ENCODE assay signal across 9 mouse cellular contexts in the genomic region with DNA sequence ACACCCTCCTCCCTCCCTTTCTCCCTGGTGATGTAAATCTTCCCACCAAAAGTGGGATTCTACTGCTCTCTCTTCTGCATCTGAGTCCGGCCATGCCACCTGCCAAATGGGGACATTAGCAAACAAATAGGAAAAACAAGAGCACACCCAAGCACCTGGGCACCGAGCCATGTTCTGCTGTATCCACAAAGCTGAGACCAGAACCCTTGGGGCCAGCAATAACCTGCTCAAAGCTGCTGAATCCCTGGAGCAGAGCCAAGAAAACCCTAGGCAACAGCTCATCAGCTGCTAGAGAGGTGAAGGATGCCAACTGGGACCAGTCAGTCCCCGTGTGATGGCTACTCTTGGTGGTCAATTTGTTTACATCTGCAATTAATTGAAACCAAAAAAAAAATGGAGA.
DNase-seq lines count a peak whose midpoint lies in the region; ATAC-seq and TF ChIP-seq lines count a peak whose summit lies in the region.
"Had no signal": no experiment of that assay in that cellular context is flagged by ENCODE, and none has a peak within 500 bp of the region (broad histone marks: within the 10 kb centered on the region; RNA-seq: fewer than 3 reads in every experiment).

No protein-coding gene starts in this region.

- intact Hi-C loops in heart, postnatal 36 days (cut with DNase I) = no loop called here

- no peak overlapping the region for H3K4me2 ChIP-seq in liver, embryonic 12.5 days
- no peak overlapping the region for H3K4me2 ChIP-seq in forebrain, embryonic 16.5 days (ENCODE audit: low read length)
- H3K4me2 ChIP-seq in neural tube, embryonic 12.5 days (replicated peaks) = no peak overlapping the region; the same call in 1 of the 2 replicates
- H3K4me2 ChIP-seq: lung, embryonic 15.5 days had no signal

- H3K27me3 ChIP-seq in liver, adult 2 months (ENCODE audit: control insufficient read depth, insufficient read depth, low read length) = no peaks in the 10 kb centered on the region
- H3K27me3 ChIP-seq in liver, embryonic 12.5 days (replicated peaks) = peaks cover 14% of the 10 kb centered on the region
- no peaks in the 10 kb centered on the region for H3K27me3 ChIP-seq in forebrain, embryonic 16.5 days (replicated peaks; ENCODE audit: control insufficient read depth, insufficient read depth, low read length)
- peaks cover 31% of the 10 kb centered on the region for H3K27me3 ChIP-seq in neural tube, embryonic 12.5 days (replicated peaks)

- ATAC-seq in liver, embryonic 12.5 days = no peak
- peak; percentile 22; the same call in 1 of the 2 replicates for ATAC-seq in forebrain, embryonic 16.5 days
- ATAC-seq in neural tube, embryonic 12.5 days (ENCODE audit: low FRiP score, low read depth) = peak; percentile 51
- no peak for ATAC-seq in activated CD4-positive, CD25-positive, alpha-beta regulatory T cell, adult 4 months
- ATAC-seq in inflammation-experienced regulatory T-cells, adult 6 months = no peak

- no peaks in the 10 kb centered on the region for H3K79me2 ChIP-seq in liver, adult 2 months (ENCODE audit: control insufficient read depth, insufficient read depth, low read length)

- H3K4me3 ChIP-seq in liver, adult 2 months (ENCODE audit: insufficient read depth, low read depth, low read length) = no peak overlapping the region
- H3K4me3 ChIP-seq in liver, embryonic 12.5 days = no peak overlapping the region
- no peak overlapping the region for H3K4me3 ChIP-seq in forebrain, embryonic 16.5 days (replicated peaks; ENCODE audit: low read length)
- H3K4me3 ChIP-seq in neural tube, embryonic 12.5 days = no peak overlapping the region
- H3K4me3 ChIP-seq: lung, embryonic 15.5 days had no signal

- no peak for TF ChIP-seq CTCF in liver, adult 2 months (IDR thresholded peaks at IDR 0.05; ENCODE audit: low read depth, low read length)

- WGBS in liver, adult 2 months = 28% methylated on average over 3 of the region's 3 CpGs
- 64% methylated on average over 3 of the region's 3 CpGs for WGBS in liver, embryonic 12.5 days (ENCODE audit: insufficient replicate concordance)
- 14% methylated on average over 3 of the region's 3 CpGs for WGBS in forebrain, embryonic 16.5 days
- 38% methylated on average over 3 of the region's 3 CpGs for WGBS in neural tube, embryonic 12.5 days

- no peak overlapping the region for H3K9ac ChIP-seq in liver, adult 2 months (ENCODE audit: low read depth, low read length)
- H3K9ac ChIP-seq in liver, embryonic 12.5 days = no peak overlapping the region
- H3K9ac ChIP-seq in forebrain, embryonic 16.5 days (replicated peaks; ENCODE audit: low read depth, low read length) = no peak overlapping the region
- no peak overlapping the region for H3K9ac ChIP-seq in neural tube, embryonic 12.5 days
- H3K9ac ChIP-seq: lung, embryonic 15.5 days had no signal

- H3K27ac ChIP-seq in liver, adult 2 months (replicated peaks; ENCODE audit: insufficient read depth, low read depth, low read length) = no peak overlapping the region
- no peak overlapping the region for H3K27ac ChIP-seq in liver, embryonic 12.5 days
- no peak overlapping the region for H3K27ac ChIP-seq in forebrain, embryonic 16.5 days (ENCODE audit: low read length)
- H3K27ac ChIP-seq in neural tube, embryonic 12.5 days = 0 out of 2 replicates have a peak overlapping the region, but pooled peaks have one; percentile 26
- H3K27ac ChIP-seq: lung, embryonic 15.5 days had no signal

- no peaks in the 10 kb centered on the region for H3K9me3 ChIP-seq in liver, embryonic 12.5 days (replicated peaks)
- H3K9me3 ChIP-seq in forebrain, embryonic 16.5 days (ENCODE audit: control insufficient read depth, low read length) = no peaks in the 10 kb centered on the region
- H3K9me3 ChIP-seq in neural tube, embryonic 12.5 days = 0 out of 2 replicates have a peak, but pooled peaks cover 5% of the 10 kb centered on the region
- H3K9me3 ChIP-seq: lung, embryonic 15.5 days had no signal

- H3K4me1 ChIP-seq in liver, adult 2 months (ENCODE audit: control insufficient read depth, insufficient read depth, low read length) = peaks cover 1% of the 10 kb centered on the region; the same call in 1 of the 2 replicates
- 0 out of 2 replicates have a peak, but pooled peaks cover 5% of the 10 kb centered on the region for H3K4me1 ChIP-seq in liver, embryonic 12.5 days
- peaks cover 25% of the 10 kb centered on the region for H3K4me1 ChIP-seq in forebrain, embryonic 16.5 days (replicated peaks; ENCODE audit: control insufficient read depth, insufficient read depth, low read length)
- H3K4me1 ChIP-seq in neural tube, embryonic 12.5 days = peaks cover 24% of the 10 kb centered on the region
- H3K4me1 ChIP-seq: lung, embryonic 15.5 days had no signal

- no peak for TF ChIP-seq POLR2A in liver, adult 2 months (IDR thresholded peaks at IDR 0.05; ENCODE audit: extremely low read depth, insufficient read depth, low read length)

- peak; percentile 9 for DNase-seq in liver, adult 2 months (ENCODE audit: extremely low read depth, low read depth, low spot score)
- peak; percentile 33 for DNase-seq in cerebellum, adult 11 months
- no peak for DNase-seq in heart, postnatal 36 days

- no peaks in the 10 kb centered on the region for H3K36me3 ChIP-seq in liver, adult 2 months (ENCODE audit: control insufficient read depth, insufficient read depth, low read length)
- no peaks in the 10 kb centered on the region for H3K36me3 ChIP-seq in liver, embryonic 12.5 days
- no peaks in the 10 kb centered on the region for H3K36me3 ChIP-seq in forebrain, embryonic 16.5 days (ENCODE audit: control insufficient read depth, insufficient read depth)
- H3K36me3 ChIP-seq in neural tube, embryonic 12.5 days = no peaks in the 10 kb centered on the region
- H3K36me3 ChIP-seq: lung, embryonic 15.5 days had no signal

Comparison
In these comparisons a context has a peak if more than half of its experiments do, and no peak if none do; other contexts are left out.
1. DNase-seq: peak in liver, adult 2 months (single experiment) and cerebellum, adult 11 months (single experiment); none in heart, postnatal 36 days (0 of 2).
2. ATAC-seq: peak in forebrain, embryonic 16.5 days (single experiment) and neural tube, embryonic 12.5 days (single experiment); none in liver, embryonic 12.5 days (single experiment), activated CD4-positive, CD25-positive, alpha-beta regulatory T cell, adult 4 months (single experiment) and inflammation-experienced regulatory T-cells, adult 6 months (single experiment).